Mouse (Mus musculus): ENCODE data around the gene Dlgap3.

Gene Dlgap3

DNA sequence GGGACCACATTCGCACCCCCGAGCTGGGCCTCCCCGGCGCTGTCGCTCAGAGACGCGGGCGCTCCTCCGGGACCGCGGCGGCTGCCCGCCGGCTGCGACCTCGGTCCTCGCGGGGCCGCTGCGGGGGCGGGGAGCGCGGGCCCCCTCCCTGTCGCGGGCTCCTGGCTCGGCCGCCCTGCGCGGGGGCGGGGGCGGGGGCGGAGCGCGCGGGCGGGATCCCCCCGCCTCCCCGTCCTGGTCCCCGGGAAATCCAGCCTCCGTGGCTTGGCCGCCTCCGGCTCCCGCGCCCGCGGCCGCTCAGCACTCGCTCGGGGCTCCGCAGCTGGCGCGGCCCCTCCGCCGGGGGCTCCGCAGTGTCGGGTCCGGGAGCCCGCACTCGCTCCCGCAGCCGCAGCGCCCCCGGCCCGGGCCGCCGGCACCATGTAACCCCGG is at the start of gene Dlgap3:
Gene Dlgap3 (plus strand): TSS at position 291 of the 432 bp plus-strand sequence.
- Histone ChIP-seq H3K27me3 (ENCODE audit: control insufficient read depth, insufficient read depth, low read length, poor library complexity, severe bottlenecking) (0 out of 2 replicates have a peak, but pooled peaks cover 4% of the 10 kb centered on the region), H3K36me3 (ENCODE audit: control insufficient read depth, insufficient read depth, low read length, poor library complexity, severe bottlenecking) (no peaks in the 10 kb centered on the region)
- DNase-seq (ENCODE audit: low read depth, low spot score), result peak; percentile 14

DNA sequence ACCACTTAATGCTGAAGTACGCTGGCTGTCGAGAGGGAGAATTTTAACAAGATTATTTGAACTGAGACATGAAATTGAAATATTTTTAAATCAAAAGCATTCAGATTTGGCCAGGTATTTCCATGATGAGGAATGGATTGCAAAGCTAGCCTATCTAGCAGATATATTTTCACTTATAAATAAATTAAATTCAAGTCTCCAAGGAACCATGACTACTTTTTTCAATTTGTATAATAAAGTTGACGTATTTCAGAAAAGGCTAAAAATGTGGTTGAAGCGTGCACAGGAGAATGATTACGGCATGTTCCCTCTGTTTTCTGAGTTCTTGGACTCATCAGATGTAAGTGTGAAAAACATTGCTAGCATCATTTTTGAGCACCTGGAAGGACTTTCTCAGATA is 45.6 kb upstream of the Dlgap3 start, which contains the start of gene Tmem35b:
Gene Tmem35b (plus strand): TSS at position 301 of the 400 bp plus-strand sequence.
- no peaks in the 10 kb centered on the region for H3K36me3 ChIP-seq (ENCODE audit: control insufficient read depth, insufficient read depth, low read length, poor library complexity, severe bottlenecking)
- no peaks in the 10 kb centered on the region for H3K27me3 ChIP-seq (ENCODE audit: control insufficient read depth, insufficient read depth, low read length, poor library complexity, severe bottlenecking)
- no peak for DNase-seq (ENCODE audit: low read depth, low spot score)

DNA sequence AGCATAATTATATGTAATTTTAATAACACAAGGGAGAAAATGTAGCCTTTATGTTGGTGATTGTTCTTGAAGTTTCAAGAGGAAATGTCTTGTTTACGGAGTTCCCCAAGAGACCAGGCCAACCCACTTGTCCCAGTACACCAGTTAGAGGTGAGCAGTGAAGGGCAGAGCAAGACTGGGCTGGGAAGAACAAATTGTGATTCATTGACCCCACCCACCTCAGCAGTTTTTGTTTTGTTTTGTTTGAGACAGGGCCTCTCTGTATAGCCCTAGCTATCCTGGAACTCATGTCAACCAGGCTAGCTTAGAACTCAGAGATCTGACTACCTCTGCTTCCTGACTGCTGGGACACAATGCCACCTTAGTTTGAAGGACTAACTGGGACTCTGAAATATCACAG is 44.7 kb upstream of the Dlgap3 start:
- Histone ChIP-seq H3K27me3 (ENCODE audit: control insufficient read depth, insufficient read depth, low read length, poor library complexity, severe bottlenecking) (no peaks in the 10 kb centered on the region), H3K36me3 (ENCODE audit: control insufficient read depth, insufficient read depth, low read length, poor library complexity, severe bottlenecking) (no peaks in the 10 kb centered on the region)
- DNase-seq (ENCODE audit: low read depth, low spot score), result no peak

DNA sequence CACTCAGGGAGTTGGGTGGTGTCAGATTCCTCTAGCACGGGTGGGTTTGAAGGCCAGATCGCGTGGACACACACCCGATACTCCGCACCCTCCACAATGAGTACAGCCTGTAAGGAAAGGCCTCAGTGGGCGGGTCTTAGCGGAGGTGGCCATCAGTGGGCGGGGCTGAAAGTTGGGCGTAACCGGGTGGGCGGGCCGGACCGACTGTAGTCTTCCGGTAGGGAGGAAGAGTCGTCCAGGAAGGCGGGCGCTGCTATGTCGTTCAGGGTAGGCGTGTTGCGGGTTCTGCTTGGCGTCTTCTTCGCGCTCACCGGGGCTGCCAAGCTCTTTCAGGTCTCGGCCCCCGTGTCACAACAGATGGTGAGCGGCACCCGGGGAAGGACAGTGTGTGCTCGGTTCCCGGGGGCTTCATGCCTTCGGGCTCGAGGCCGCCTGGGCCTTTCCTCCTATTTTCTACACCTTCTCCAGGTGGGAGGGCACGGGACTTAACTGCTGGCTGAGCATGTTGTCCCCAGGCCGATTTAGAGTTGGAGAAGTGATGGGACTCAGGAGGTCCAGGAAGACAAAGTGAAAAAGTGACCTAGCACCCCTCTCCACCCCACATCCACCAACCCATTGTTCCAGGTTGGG is 43.1 kb upstream of the Dlgap3 start:
- no peaks in the 10 kb centered on the region for H3K36me3 ChIP-seq (ENCODE audit: control insufficient read depth, insufficient read depth, low read length, poor library complexity, severe bottlenecking)
- DNase-seq (ENCODE audit: low read depth, low spot score), result peak; percentile 91
- no peaks in the 10 kb centered on the region for H3K27me3 ChIP-seq (ENCODE audit: control insufficient read depth, insufficient read depth, low read length, poor library complexity, severe bottlenecking)

DNA sequence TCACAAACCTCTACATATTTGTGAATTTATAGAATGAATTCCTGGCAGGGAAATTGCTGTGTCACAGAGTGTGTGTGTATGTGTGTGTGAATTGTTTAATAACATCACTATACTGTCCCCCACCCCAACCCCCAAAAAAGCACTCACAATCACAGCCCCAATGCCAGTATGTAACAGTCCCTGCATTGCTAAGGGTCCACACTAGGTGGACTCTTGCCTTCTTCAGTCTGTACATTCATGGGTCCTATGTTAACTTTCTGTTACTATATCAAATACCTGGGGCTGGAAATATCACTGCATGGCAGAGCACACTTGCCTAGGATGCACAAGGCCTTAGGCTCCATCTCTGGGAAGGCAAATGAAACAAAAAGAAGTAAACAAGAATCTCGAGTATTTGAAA is 34.3 kb upstream of the Dlgap3 start:
- DNase-seq (ENCODE audit: low read depth, low spot score), result no peak
- Histone ChIP-seq H3K27me3 (ENCODE audit: control insufficient read depth, insufficient read depth, low read length, poor library complexity, severe bottlenecking) (peaks cover 2% of the 10 kb centered on the region; the same call in 1 of the 2 replicates), H3K36me3 (ENCODE audit: control insufficient read depth, insufficient read depth, low read length, poor library complexity, severe bottlenecking) (no peaks in the 10 kb centered on the region)

DNA sequence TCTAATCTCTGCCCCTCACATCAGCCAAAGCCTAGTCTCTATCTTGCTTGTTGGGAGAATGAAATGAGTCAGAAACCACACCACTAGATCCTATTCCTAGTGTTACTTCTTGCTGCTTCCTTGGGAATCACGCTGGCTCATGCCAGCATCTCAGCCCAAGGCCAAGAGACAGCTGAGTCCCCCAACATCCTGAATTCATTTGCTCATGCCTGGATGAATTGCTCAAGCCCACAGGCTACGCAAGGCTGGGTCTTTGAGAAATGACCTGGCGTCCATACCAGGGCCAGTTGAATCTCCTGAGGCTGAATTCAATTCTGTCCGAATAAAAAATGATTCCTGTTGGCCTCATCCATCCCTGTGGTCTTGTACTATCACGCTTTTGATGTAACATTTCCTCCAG is 31.4 kb upstream of the Dlgap3 start:
- DNase-seq (ENCODE audit: low read depth, low spot score), result no peak
- no peaks in the 10 kb centered on the region for H3K36me3 ChIP-seq (ENCODE audit: control insufficient read depth, insufficient read depth, low read length, poor library complexity, severe bottlenecking)

DNA sequence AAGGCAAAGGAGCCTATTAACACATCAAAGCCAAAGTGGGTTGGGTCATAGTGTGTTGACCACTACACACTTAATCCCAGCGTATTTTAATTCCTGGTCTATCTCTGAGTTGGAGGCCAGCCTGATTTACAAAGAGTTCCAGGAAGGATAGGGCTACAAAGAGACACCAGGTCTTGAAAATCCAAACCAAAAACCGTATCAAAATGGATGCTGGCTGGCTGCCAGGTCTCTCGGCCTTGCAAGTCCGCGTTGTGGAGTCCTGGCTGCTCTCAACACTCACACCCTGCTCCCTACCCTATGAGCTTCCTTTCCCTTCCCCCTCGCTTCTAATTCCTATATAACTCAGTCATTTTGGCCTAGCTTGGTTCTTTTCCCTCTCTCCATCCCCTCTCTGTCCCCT is 30.5 kb upstream of the Dlgap3 start:
- no peak for DNase-seq (ENCODE audit: low read depth, low spot score)
- Histone ChIP-seq H3K36me3 (ENCODE audit: control insufficient read depth, insufficient read depth, low read length, poor library complexity, severe bottlenecking) (no peaks in the 10 kb centered on the region), H3K27me3 (ENCODE audit: control insufficient read depth, insufficient read depth, low read length, poor library complexity, severe bottlenecking) (peaks cover 2% of the 10 kb centered on the region; the same call in 1 of the 2 replicates)

More for the DNA sequence above, 31.4 kb upstream of the Dlgap3 start:
- peaks cover 2% of the 10 kb centered on the region; the same call in 1 of the 2 replicates for H3K27me3 ChIP-seq (ENCODE audit: control insufficient read depth, insufficient read depth, low read length, poor library complexity, severe bottlenecking)

DNA sequence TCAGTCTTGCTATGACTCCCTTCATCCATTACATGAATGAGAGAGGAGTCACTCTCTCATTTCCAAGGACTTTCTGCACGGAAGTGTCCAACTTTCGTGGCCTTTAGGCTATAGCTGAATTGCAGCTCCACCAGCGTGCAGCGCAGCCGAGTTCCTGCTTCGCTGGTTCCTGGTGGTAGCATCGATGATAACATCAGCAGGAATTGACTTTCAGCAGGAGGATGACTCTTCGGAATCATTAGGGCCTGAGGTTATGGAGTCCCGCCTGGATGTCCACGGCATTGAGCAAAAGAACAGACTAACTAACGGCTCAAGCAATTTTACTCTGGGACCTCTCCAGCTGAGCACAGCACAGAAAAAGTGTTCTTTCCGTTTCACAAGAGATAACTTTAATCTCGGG is 19.0 kb upstream of the Dlgap3 start:
- Histone ChIP-seq H3K36me3 (ENCODE audit: control insufficient read depth, insufficient read depth, low read length, poor library complexity, severe bottlenecking) (no peaks in the 10 kb centered on the region), H3K27me3 (ENCODE audit: control insufficient read depth, insufficient read depth, low read length, poor library complexity, severe bottlenecking) (peaks cover 2% of the 10 kb centered on the region; the same call in 1 of the 2 replicates)
- DNase-seq (ENCODE audit: low read depth, low spot score), result no peak

DNA sequence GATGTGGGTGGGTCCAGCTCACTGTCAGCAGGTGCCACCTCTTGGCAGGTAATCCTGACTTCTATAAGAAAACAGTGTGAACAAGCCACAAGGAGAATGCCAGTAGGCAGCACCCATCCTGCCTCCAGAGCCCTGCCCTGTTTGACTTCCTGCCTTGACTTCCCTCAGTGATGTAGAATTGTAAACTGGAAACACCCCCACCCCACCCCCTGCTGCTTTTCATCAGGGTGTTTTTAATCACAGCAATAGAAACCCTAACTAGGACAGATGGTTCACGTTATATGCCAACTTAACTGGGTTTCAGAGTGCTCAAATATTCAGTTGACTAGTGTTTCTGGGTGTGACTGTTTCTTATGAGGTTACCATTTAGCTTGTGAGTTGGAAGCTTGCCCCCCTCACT is 15.7 kb upstream of the Dlgap3 start:
- peaks cover 2% of the 10 kb centered on the region; the same call in 1 of the 2 replicates for H3K27me3 ChIP-seq (ENCODE audit: control insufficient read depth, insufficient read depth, low read length, poor library complexity, severe bottlenecking)
- no peak for DNase-seq (ENCODE audit: low read depth, low spot score)
- H3K36me3 ChIP-seq (ENCODE audit: control insufficient read depth, insufficient read depth, low read length, poor library complexity, severe bottlenecking), result no peaks in the 10 kb centered on the region

DNA sequence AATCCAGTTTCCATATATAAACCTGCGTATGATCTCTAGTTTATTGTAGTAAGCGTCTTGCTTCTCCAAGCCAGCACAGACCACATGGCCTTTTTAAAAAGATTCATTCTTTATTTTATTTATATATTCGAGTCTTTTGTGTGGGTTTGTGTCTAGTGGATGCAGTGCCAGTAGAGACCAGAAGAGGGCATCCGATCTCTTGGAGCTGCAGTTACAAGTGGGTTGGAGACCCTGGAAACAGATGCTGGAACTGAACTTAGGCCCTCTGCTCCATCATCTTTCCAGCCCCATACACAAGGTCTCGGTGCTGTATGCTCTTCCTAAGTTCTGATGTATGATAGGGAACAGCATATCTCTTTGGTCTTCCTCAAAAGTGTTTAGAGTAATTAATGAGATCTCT is 13.2 kb upstream of the Dlgap3 start:
- H3K36me3 ChIP-seq (ENCODE audit: control insufficient read depth, insufficient read depth, low read length, poor library complexity, severe bottlenecking), result no peaks in the 10 kb centered on the region
- DNase-seq (ENCODE audit: low read depth, low spot score), result peak; percentile 23

DNA sequence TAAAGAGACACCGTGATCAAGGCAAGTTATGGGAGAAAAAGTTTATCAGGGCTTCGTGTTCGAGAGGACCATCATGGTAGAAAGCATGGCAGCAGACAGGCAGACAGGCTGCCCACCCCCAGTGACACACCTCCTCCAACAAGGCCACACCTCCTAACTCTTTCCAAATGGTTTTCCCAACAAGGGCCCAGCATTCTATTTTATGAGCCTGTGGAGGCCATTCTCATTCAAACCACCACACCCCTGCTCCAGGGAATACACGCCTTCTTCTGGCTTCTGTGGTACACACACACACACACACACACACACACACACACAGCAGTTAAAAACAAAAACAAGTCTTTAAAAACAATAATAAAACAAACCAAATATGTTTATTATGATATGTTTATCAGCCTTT is 11.3 kb upstream of the Dlgap3 start:
- Histone ChIP-seq H3K36me3 (ENCODE audit: control insufficient read depth, insufficient read depth, low read length, poor library complexity, severe bottlenecking) (no peaks in the 10 kb centered on the region), H3K27me3 (ENCODE audit: control insufficient read depth, insufficient read depth, low read length, poor library complexity, severe bottlenecking) (no peaks in the 10 kb centered on the region)
- no peak for DNase-seq (ENCODE audit: low read depth, low spot score)

More for the DNA sequence above, 13.2 kb upstream of the Dlgap3 start:
- no peaks in the 10 kb centered on the region for H3K27me3 ChIP-seq (ENCODE audit: control insufficient read depth, insufficient read depth, low read length, poor library complexity, severe bottlenecking)

DNA sequence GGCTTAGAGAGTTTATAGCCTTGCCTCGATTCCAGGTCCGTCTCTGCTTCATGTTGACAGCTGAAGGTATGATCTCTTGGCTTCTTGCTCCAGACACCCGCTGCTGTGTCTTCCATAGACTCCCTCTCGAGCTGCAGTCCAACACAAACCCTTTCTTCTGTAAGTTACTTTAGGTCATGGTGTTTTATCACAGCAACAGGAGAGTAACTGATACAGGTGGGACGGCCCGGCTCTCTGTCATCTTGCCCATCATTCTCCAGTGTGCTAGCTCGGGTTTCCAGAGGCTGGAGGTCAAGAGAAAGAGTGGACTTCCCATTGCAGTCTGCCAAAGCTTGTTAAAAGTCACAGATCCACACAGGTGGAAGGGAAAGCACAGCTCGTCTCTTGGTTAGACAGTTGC is 5.1 kb upstream of the Dlgap3 start:
- H3K27me3 ChIP-seq (ENCODE audit: control insufficient read depth, insufficient read depth, low read length, poor library complexity, severe bottlenecking), result 0 out of 2 replicates have a peak, but pooled peaks cover 2% of the 10 kb centered on the region
- DNase-seq (ENCODE audit: low read depth, low spot score), result no peak

DNA sequence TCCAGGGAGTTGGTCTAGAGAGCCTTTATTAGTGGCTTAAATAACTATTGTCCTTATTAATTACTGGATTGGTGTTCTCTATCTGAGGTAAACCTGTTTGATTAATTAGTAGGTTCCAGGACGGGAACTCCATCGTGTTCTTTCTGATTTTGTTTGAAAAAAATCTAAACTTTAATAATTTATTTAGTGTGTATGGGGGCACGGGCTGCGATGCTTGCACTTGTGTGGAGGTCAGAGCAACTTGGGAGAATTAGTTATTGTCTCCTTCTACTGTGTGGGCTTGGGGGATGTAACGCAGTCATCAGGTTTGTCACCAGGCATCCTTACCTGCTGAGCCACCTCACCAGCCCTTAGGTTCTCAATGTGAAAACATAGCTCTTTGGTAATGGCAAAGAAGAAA is 1.9 kb upstream of the Dlgap3 start:
- no peak for DNase-seq (ENCODE audit: low read depth, low spot score)
- Histone ChIP-seq H3K27me3 (ENCODE audit: control insufficient read depth, insufficient read depth, low read length, poor library complexity, severe bottlenecking) (0 out of 2 replicates have a peak, but pooled peaks cover 4% of the 10 kb centered on the region), H3K36me3 (ENCODE audit: control insufficient read depth, insufficient read depth, low read length, poor library complexity, severe bottlenecking) (no peaks in the 10 kb centered on the region)

More for the DNA sequence above, 5.1 kb upstream of the Dlgap3 start:
- no peaks in the 10 kb centered on the region for H3K36me3 ChIP-seq (ENCODE audit: control insufficient read depth, insufficient read depth, low read length, poor library complexity, severe bottlenecking)

DNA sequence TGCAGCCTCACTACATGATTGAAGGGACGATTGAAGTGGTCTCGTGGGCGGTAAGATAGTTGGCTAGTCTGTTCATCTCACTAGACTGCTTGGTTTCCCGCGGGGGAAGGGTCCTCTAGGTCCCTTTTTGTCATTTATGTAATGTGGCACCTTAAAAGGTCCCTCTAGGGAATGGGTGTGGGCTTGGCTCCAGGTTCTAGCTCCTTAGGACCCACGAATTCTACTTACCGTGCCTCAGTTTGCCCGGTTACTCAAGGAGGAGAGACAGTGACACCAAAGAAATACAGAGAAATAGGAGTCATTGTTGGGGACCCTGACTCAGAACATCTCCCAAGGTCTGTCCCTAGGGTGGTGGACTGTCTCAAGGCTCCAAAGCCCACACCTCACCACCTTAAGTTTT is 1.3 kb upstream of the Dlgap3 start:
- DNase-seq (ENCODE audit: low read depth, low spot score), result no peak
- H3K36me3 ChIP-seq (ENCODE audit: control insufficient read depth, insufficient read depth, low read length, poor library complexity, severe bottlenecking), result no peaks in the 10 kb centered on the region
- H3K27me3 ChIP-seq (ENCODE audit: control insufficient read depth, insufficient read depth, low read length, poor library complexity, severe bottlenecking), result 0 out of 2 replicates have a peak, but pooled peaks cover 4% of the 10 kb centered on the region

DNA sequence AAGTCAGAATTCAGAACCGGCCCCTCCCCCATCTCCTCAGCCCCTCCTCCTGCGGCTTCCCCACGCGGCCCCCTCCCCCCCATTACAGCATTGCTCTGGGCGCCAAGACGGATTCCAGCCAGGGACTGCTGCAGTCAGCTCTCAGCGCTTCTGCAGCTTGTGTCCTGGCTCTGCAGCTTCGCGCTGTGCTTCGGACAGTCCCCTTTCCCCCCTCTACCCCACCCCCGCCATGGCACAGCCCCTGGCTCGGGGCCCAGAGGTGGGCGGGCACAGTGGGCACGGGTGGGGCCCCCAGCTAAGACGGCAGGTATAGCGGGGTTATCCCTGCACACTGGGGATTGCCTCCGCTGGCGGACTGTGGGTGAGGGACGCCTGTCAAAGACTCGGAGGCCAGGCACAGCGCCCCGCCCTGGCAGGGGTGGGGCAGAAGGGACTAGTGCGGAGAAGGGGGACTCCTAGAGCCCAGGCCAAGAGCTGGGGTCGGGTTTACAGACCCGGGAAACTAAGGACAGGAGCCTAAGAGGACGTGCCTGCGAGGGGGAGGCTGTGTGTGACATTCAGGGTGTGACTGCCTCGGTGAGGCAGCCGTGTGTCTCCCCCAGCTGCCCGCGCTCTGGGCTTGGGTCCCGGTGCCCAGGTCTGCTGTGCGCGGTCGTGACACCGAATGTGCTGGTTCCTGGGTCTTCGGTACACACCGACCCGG is 642 bp upstream of the Dlgap3 start:
- DNase-seq (ENCODE audit: low read depth, low spot score), result peak; percentile 26
- 0 out of 2 replicates have a peak, but pooled peaks cover 4% of the 10 kb centered on the region for H3K27me3 ChIP-seq (ENCODE audit: control insufficient read depth, insufficient read depth, low read length, poor library complexity, severe bottlenecking)
- no peaks in the 10 kb centered on the region for H3K36me3 ChIP-seq (ENCODE audit: control insufficient read depth, insufficient read depth, low read length, poor library complexity, severe bottlenecking)

Data from splenic B cell, adult 2 months (primary cell).